Mouse (Mus musculus) spleen, adult 18-20 months (tissue): ENCODE data around the gene Rapgef6.

Experiments used
- DNase-seq, 2 experiments: peaks; one replicate each; pipeline ENCODE4 v3.0.0; 2022; ENCODE audit warnings: mixed read lengths in 2 of 2

Gene Rapgef6

GRCm38 (mm10) chr11:54695951-54696350 is 173.3 kb downstream of the Rapgef6 start:
- no peak for DNase-seq

GRCm38 (mm10) chr11:54697611-54698010 is 175.0 kb downstream of the Rapgef6 start:
- peak in 1 of 2 experiments; percentile 18 for DNase-seq

- DNase-seq: peak in 1 of 2 experiments; percentile 19
These were observed 176.0 kb downstream of the Rapgef6 start for GRCm38 (mm10) chr11:54698636-54699035.

GRCm38 (mm10) chr11:54699972-54700371 is 177.3 kb downstream of the Rapgef6 start:
- no peak for DNase-seq

- no peak for DNase-seq
These were observed 179.2 kb downstream of the Rapgef6 start for GRCm38 (mm10) chr11:54701848-54702247.

GRCm38 (mm10) chr11:54703306-54703705 is 180.7 kb downstream of the Rapgef6 start:
- DNase-seq: peak; percentile 51 to 84

GRCm38 (mm10) chr11:54708153-54708552 is 185.5 kb downstream of the Rapgef6 start:
- DNase-seq: no peak

- no peak for DNase-seq
These were observed 187.0 kb downstream of the Rapgef6 start for GRCm38 (mm10) chr11:54709645-54710044.

GRCm38 (mm10) chr11:54710512-54711293 is 188.1 kb downstream of the Rapgef6 start:
- DNase-seq: no peak

- no peak for DNase-seq
These were observed 190.2 kb downstream of the Rapgef6 start for GRCm38 (mm10) chr11:54712849-54713248.

- no peak for DNase-seq
These were observed 195.2 kb downstream of the Rapgef6 start for GRCm38 (mm10) chr11:54717893-54718292.

- no peak for DNase-seq
These were observed 196.0 kb downstream of the Rapgef6 start for GRCm38 (mm10) chr11:54718601-54719000.

GRCm38 (mm10) chr11:54722057-54722456 is 199.4 kb downstream of the Rapgef6 start:
- no peak for DNase-seq

- no peak for DNase-seq
These were observed 201.8 kb downstream of the Rapgef6 start for GRCm38 (mm10) chr11:54724353-54725034.

GRCm38 (mm10) chr11:54726571-54727062 is 204.0 kb downstream of the Rapgef6 start:
- DNase-seq: no peak

GRCm38 (mm10) chr11:54727327-54727901 is 204.8 kb downstream of the Rapgef6 start:
- DNase-seq: peak; percentile 60 to 66

- DNase-seq: no peak
These were observed 205.7 kb downstream of the Rapgef6 start for GRCm38 (mm10) chr11:54728371-54728770.

- DNase-seq: no peak
These were observed 206.7 kb downstream of the Rapgef6 start for GRCm38 (mm10) chr11:54729311-54729710.

GRCm38 (mm10) chr11:54730931-54731330 is 208.3 kb downstream of the Rapgef6 start:
- DNase-seq: no peak

- no peak for DNase-seq
These were observed 208.7 kb downstream of the Rapgef6 start for GRCm38 (mm10) chr11:54731367-54731766.

GRCm38 (mm10) chr11:54733546-54733945 is 210.9 kb downstream of the Rapgef6 start:
- peak; percentile 27 to 38 for DNase-seq

- no peak for DNase-seq
These were observed 212.5 kb downstream of the Rapgef6 start for GRCm38 (mm10) chr11:54735114-54735513.

- no peak for DNase-seq
These were observed 214.3 kb downstream of the Rapgef6 start for GRCm38 (mm10) chr11:54736903-54737302.
